Comparison of ENCODE assay signal across 11 mouse cellular contexts in the genomic region with DNA sequence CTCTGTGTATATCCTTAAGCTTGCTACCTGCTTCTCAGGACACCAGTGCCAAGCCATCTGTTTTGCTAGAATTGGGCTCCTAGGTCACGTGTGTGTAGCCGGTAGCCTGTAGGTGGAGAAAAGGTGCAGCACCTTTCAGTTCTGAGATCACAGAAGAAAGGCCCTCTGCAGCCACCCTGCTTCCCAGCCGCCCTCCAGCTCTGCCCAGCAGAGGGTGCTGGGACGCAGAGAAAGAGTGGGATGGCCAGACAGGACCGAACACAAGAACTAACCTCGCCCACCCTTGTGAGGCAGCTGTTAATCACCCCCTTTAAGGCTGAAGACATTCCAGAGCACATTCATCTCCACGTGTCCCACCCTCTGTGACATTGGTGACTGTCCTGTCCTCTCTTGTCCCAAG.
A peak's percentile ranks its signal among the peaks of the same experiment; 100 is the strongest.
DNase-seq lines count a peak whose midpoint lies in the region; ATAC-seq lines count a peak whose summit lies in the region.
"Had no signal": no experiment of that assay in that cellular context is flagged by ENCODE, and none has a peak within 500 bp of the region (broad histone marks: within the 10 kb centered on the region; RNA-seq: fewer than 3 reads in every experiment).

No protein-coding gene starts in this region.

- DNase-seq in adrenal gland, adult 2 months = peak; percentile 23
- DNase-seq in adrenal gland, adult 8-10 months = no peak
- DNase-seq in kidney, adult 9 months = peak; percentile 16
- DNase-seq in ES-CJ7 (ENCODE audit: low read depth, low spot score) = peak; percentile 52
- no peak for DNase-seq in c-Kit-positive CD71-positive TER-119-positive erythroid progenitor cells, embryonic 14.5 days (ENCODE audit: low spot score)
- DNase-seq in right cerebral cortex, adult 18-20 months = no peak

- no peak overlapping the region for H3K4me2 ChIP-seq in kidney, embryonic 15.5 days
- H3K4me2 ChIP-seq in kidney, embryonic 14.5 days (replicated peaks; ENCODE audit: low read depth, low read length) = no peak overlapping the region
- H3K4me2 ChIP-seq: heart, embryonic 13.5 days; limb, embryonic 15.5 days; neural tube, embryonic 13.5 days had no signal

- no peak overlapping the region for H3K9ac ChIP-seq in kidney, embryonic 15.5 days
- H3K9ac ChIP-seq in kidney, embryonic 14.5 days (ENCODE audit: low read depth, low read length) = no peak overlapping the region
- H3K9ac ChIP-seq: heart, embryonic 13.5 days; limb, embryonic 15.5 days; neural tube, embryonic 13.5 days had no signal

- WGBS in kidney, embryonic 15.5 days = 53% methylated on average over 7 of the region's 7 CpGs
- 51% methylated on average over 7 of the region's 7 CpGs for WGBS in kidney, embryonic 14.5 days

- no peak overlapping the region for H3K27ac ChIP-seq in kidney, embryonic 15.5 days
- H3K27ac ChIP-seq in kidney, embryonic 14.5 days (ENCODE audit: low read depth, low read length) = no peak overlapping the region
- H3K27ac ChIP-seq: heart, embryonic 13.5 days; limb, embryonic 15.5 days; neural tube, embryonic 13.5 days had no signal

- H3K27me3 ChIP-seq in kidney, embryonic 15.5 days = no peaks in the 10 kb centered on the region
- H3K27me3 ChIP-seq in kidney, embryonic 14.5 days (ENCODE audit: control insufficient read depth, insufficient read depth, low read length) = no peaks in the 10 kb centered on the region
- H3K27me3 ChIP-seq: heart, embryonic 13.5 days; limb, embryonic 15.5 days; neural tube, embryonic 13.5 days had no signal

- H3K4me3 ChIP-seq in kidney, embryonic 15.5 days (replicated peaks) = no peak overlapping the region
- H3K4me3 ChIP-seq in kidney, embryonic 14.5 days (ENCODE audit: low read length) = no peak overlapping the region
- H3K4me3 ChIP-seq: heart, embryonic 13.5 days; limb, embryonic 15.5 days; neural tube, embryonic 13.5 days had no signal

- H3K9me3 ChIP-seq in kidney, embryonic 15.5 days (replicated peaks) = no peaks in the 10 kb centered on the region
- no peaks in the 10 kb centered on the region for H3K9me3 ChIP-seq in kidney, embryonic 14.5 days (ENCODE audit: control insufficient read depth, low read length)
- H3K9me3 ChIP-seq: heart, embryonic 13.5 days; limb, embryonic 15.5 days; neural tube, embryonic 13.5 days had no signal

- no peaks in the 10 kb centered on the region for H3K36me3 ChIP-seq in kidney, embryonic 15.5 days
- no peaks in the 10 kb centered on the region for H3K36me3 ChIP-seq in kidney, embryonic 14.5 days (ENCODE audit: control insufficient read depth, insufficient read depth, low read length)
- H3K36me3 ChIP-seq: heart, embryonic 13.5 days; limb, embryonic 15.5 days; neural tube, embryonic 13.5 days had no signal

- ATAC-seq in kidney, embryonic 15.5 days (replicated peaks; ENCODE audit: low FRiP score) = no peak; the same call in 1 of the 2 replicates
- 0 out of 2 replicates have a peak, but pooled peaks have one; percentile 47 for ATAC-seq in kidney, embryonic 14.5 days (ENCODE audit: low FRiP score, low TSS enrichment)

- H3K4me1 ChIP-seq in kidney, embryonic 15.5 days = peaks cover 13% of the 10 kb centered on the region
- H3K4me1 ChIP-seq in kidney, embryonic 14.5 days (ENCODE audit: control insufficient read depth, insufficient read depth, low read length) = 0 out of 2 replicates have a peak, but pooled peaks cover 3% of the 10 kb centered on the region

Comparison
In these comparisons a context has a peak if more than half of its experiments do, and no peak if none do; other contexts are left out.
1. DNase-seq: peak in adrenal gland, adult 2 months (single experiment), kidney, adult 9 months (single experiment) and ES-CJ7 (single experiment); none in adrenal gland, adult 8-10 months (single experiment), c-Kit-positive CD71-positive TER-119-positive erythroid progenitor cells, embryonic 14.5 days (single experiment) and right cerebral cortex, adult 18-20 months (single experiment).